Mouse (Mus musculus) spleen, postnatal 0 days (tissue): ENCODE results near the gene Vmn1r41. TPM values are rescaled to one million over a fixed set of nuclear protein-coding genes. Genes with fewer than 3 reads are reported as not detected.

Source experiments
- polyA plus RNA-seq: library from polyadenylated mRNA; unstranded; fragments of >200 nt; fragmentation: Nextera tagmentation; extraction: Ambion mirVana; gene quantifications from 2 replicates; pipeline ENCODE4 v1.2.1, GENCODE M21; 2015

Gene Vmn1r41
- not detected in 2 replicates for polyA plus RNA-seq

GRCm38 (mm10) chr6:89740466-89740865 lies at the start of gene Vmn1r41:
TSS of gene Vmn1r41 (plus strand) at chr6:89740766.

GRCm38 (mm10) chr6:89707240-89707639 lies 33.3 kb upstream of the Vmn1r41 start, which contains the start of gene Vmn1r40:
TSS of gene Vmn1r40 (plus strand) at chr6:89707540.

Other genes with a start within 250 kb of the Vmn1r41 start
- 17.0 and 18.4 TPM in 2 replicates for gene Chchd6, start 145.1 kb upstream of the Vmn1r41 start, polyA plus RNA-seq
- gene Txnrd3, start 96.8 kb upstream of the Vmn1r41 start, polyA plus RNA-seq, result 5.3 and 6.6 TPM in 2 replicates
- not detected in 2 replicates for gene Vmn1r40, start 33.2 kb upstream of the Vmn1r41 start, polyA plus RNA-seq
- gene Vmn1r42, start 135.6 kb downstream of the Vmn1r41 start, polyA plus RNA-seq, result 0.14 TPM in 1 of 2 replicates, not detected in the other
- not detected in 2 replicates for gene Vmn1r43, start 135.6 kb downstream of the Vmn1r41 start, polyA plus RNA-seq
- gene Vmn1r44, start 142.9 kb downstream of the Vmn1r41 start, polyA plus RNA-seq, result not detected in 2 replicates
- not detected in 2 replicates for gene Vmn1r45, start 199.8 kb downstream of the Vmn1r41 start, polyA plus RNA-seq
- not detected in 2 replicates for gene Vmn1r46, start 228.5 kb downstream of the Vmn1r41 start, polyA plus RNA-seq